Mouse (Mus musculus) T-helper 1 cell (primary cell): ENCODE measurements at regions not wholly inside any gene's neighbourhood (a gene's known extent, or its start where the extent isn't known, plus 50 kb on each side); places are given as distances from the start of the nearest gene placed in this dataset.
"Not testable (repeated sequence)": the region's sequence is repeated elsewhere in the genome, so short reads cannot be mapped to it uniquely, and the experiment has no call there.

Experiments used
- in situ Hi-C: fragments of 300-600 bp; cut with MboI, MseI; formaldehyde crosslinking; loops from one replicate; pipeline ENCODE4 v1.15.1; 2025; ENCODE audit warnings: high pct_unique_total_duplicates

- in situ Hi-C loops = no loop called here
Measured at GRCm38 (mm10) chr7:83394156-83394555, 190.6 kb upstream of the Tmc3 start.

GRCm38 (mm10) chr7:83399668-83400067 is 185.1 kb upstream of the Tmc3 start:
- in situ Hi-C loops = no loop called here

GRCm38 (mm10) chr7:83401001-83401400 is 183.7 kb upstream of the Tmc3 start:
- in situ Hi-C loops = no loop called here

- in situ Hi-C loops = not testable (repeated sequence)
Measured at GRCm38 (mm10) chr7:83412745-83413144, 172.0 kb upstream of the Tmc3 start.

GRCm38 (mm10) chr7:83429929-83430556 is 154.7 kb upstream of the Tmc3 start:
- in situ Hi-C loops = no loop called here

- in situ Hi-C loops = no loop called here
Measured at GRCm38 (mm10) chr7:83431094-83431493, 153.6 kb upstream of the Tmc3 start.

GRCm38 (mm10) chr7:83432843-83433242 is 151.9 kb upstream of the Tmc3 start:
- in situ Hi-C loops = no loop called here

- in situ Hi-C loops = no loop called here
Measured at GRCm38 (mm10) chr7:83433959-83434715, 150.6 kb upstream of the Tmc3 start.

GRCm38 (mm10) chr7:83438538-83439393 is 146.0 kb upstream of the Tmc3 start:
- in situ Hi-C loops = no loop called here

- in situ Hi-C loops = no loop called here
Measured at GRCm38 (mm10) chr7:83443596-83444278, 141.0 kb upstream of the Tmc3 start.

GRCm38 (mm10) chr7:83444279-83444615 is 140.5 kb upstream of the Tmc3 start:
- in situ Hi-C loops = no loop called here

GRCm38 (mm10) chr7:83445181-83445926 is 139.4 kb upstream of the Tmc3 start:
- in situ Hi-C loops = no loop called here

- in situ Hi-C loops = no loop called here
Measured at GRCm38 (mm10) chr7:83450346-83450745, 134.4 kb upstream of the Tmc3 start.

- in situ Hi-C loops = no loop called here
Measured at GRCm38 (mm10) chr7:83452309-83452708, 132.4 kb upstream of the Tmc3 start.

GRCm38 (mm10) chr7:83459520-83459919 is 125.2 kb upstream of the Tmc3 start:
- in situ Hi-C loops = no loop called here

GRCm38 (mm10) chr7:83467006-83467405 is 117.7 kb upstream of the Tmc3 start:
- in situ Hi-C loops = no loop called here

- in situ Hi-C loops = not testable (repeated sequence)
Measured at GRCm38 (mm10) chr7:83469856-83470255, 114.9 kb upstream of the Tmc3 start.

GRCm38 (mm10) chr7:83471111-83471510 is 113.6 kb upstream of the Tmc3 start:
- in situ Hi-C loops = no loop called here

GRCm38 (mm10) chr7:83474471-83474870 is 110.3 kb upstream of the Tmc3 start:
- in situ Hi-C loops = no loop called here

- in situ Hi-C loops = no loop called here
Measured at GRCm38 (mm10) chr7:83474986-83475385, 109.7 kb upstream of the Tmc3 start.
